Mouse (Mus musculus): ENCODE measurements around the gene Zfp648. TPM values are rescaled to one million over a fixed set of nuclear protein-coding genes. Genes with fewer than 3 reads are reported as not detected.

Zfp648 gene
- polyA plus RNA-seq, 1 experiment, result not detected

DNA sequence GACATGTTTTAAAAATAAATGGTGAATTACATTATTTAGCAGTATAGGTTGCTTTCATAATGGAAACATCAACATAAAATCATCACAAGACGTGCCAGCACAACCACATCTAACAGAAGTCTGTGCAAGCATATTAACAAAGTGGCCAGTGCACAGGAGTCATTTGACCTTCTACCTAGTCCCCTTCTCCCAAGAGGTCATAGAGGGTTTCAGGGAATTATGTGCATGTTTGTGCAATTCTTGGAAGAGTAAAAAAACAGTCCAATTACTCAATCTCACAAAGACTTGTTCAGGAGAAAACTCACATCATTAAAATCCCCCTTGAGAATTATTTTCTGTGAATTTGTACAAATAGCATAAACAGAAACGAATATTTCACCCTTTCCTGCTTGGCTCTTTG is 50.2 kb downstream of the Zfp648 start:
- H3K4me3 ChIP-seq (ENCODE audit: extremely low read depth, insufficient read depth, insufficient read length), result no peak overlapping the region
- no peak for DNase-seq (ENCODE audit: low read depth in 1 of 2, low spot score in 2 of 2)
- no peaks in the 10 kb centered on the region for H3K36me3 ChIP-seq (ENCODE audit: control insufficient read depth, insufficient read depth, low read length)
- TF ChIP-seq POLR2A (IDR thresholded peaks at IDR 0.05; ENCODE audit: low read depth, low read length) (no peak), CTCF (IDR thresholded peaks at IDR 0.05; ENCODE audit: extremely low read depth, insufficient read depth, insufficient read length, insufficient replicate concordance) (no peak)
- H3K4me1 ChIP-seq (ENCODE audit: control insufficient read depth, insufficient read depth, insufficient read length), result no peaks in the 10 kb centered on the region
- 81% methylated on average over 2 of the region's 2 CpGs for WGBS
- H3K27me3 ChIP-seq (ENCODE audit: control insufficient read depth, insufficient read depth, low read length), result no peaks in the 10 kb centered on the region
- no peak overlapping the region for H3K27ac ChIP-seq (ENCODE audit: insufficient read depth, low read length)

DNA sequence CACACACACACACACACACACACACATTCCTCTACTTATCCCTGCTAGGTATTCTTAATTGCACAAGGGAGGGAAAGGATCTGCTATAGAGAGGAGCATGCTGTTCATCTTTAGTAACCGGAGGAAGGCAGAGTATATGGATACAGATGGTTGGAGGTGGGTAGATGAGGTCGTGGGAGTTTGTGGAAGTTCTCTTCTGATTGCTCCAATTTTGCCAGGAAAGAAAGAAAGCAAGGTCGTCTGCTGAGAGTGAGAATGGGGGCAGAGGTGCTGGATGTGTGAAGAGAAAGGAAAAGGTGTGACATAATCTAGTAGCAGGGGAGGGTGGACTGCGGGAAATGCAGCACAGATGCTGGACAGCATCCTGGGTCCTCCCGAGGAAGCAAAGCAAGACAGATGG is 51.8 kb downstream of the Zfp648 start:
- DNase-seq (ENCODE audit: low read depth in 1 of 2, low spot score in 2 of 2), result no peak
- H3K36me3 ChIP-seq (ENCODE audit: control insufficient read depth, insufficient read depth, low read length), result no peaks in the 10 kb centered on the region
- H3K27me3 ChIP-seq (ENCODE audit: control insufficient read depth, insufficient read depth, low read length), result no peaks in the 10 kb centered on the region
- TF ChIP-seq POLR2A (IDR thresholded peaks at IDR 0.05; ENCODE audit: low read depth, low read length), result no peak
- TF ChIP-seq CTCF (IDR thresholded peaks at IDR 0.05; ENCODE audit: extremely low read depth, insufficient read depth, insufficient read length, insufficient replicate concordance), result no peak
- 66% methylated on average over 5 of the region's 5 CpGs for WGBS
- no peak overlapping the region for H3K4me3 ChIP-seq (ENCODE audit: extremely low read depth, insufficient read depth, insufficient read length)
- no peaks in the 10 kb centered on the region for H3K4me1 ChIP-seq (ENCODE audit: control insufficient read depth, insufficient read depth, insufficient read length)
- H3K27ac ChIP-seq (ENCODE audit: insufficient read depth, low read length), result no peak overlapping the region

Data from spleen, adult 2 months (tissue).